Mouse (Mus musculus) heart, postnatal 0 days (tissue): ENCODE data around the gene Fgf3. TPM values are rescaled to one million over a fixed set of nuclear protein-coding genes. Genes with fewer than 3 reads are reported as not detected.
A peak's percentile ranks its signal among the peaks of the same experiment; 100 is the strongest.

ENCODE experiments used
- ATAC-seq: fragments of 200-750 bp; cut with Nextera tagmentation; 2 replicates; pipeline ENCODE4 v1.8.0; 2017; ENCODE audit warnings: low read depth, moderate number of reproducible peaks, moderate library complexity; ENCODE audit not compliant: insufficient read depth
- DNase-seq: peaks from one replicate; pipeline ENCODE4 v3.0.0-alpha.2; 2016; ENCODE audit warnings: low spot score
- H3K27ac ChIP-seq: fragments of 300-500 bp; sonication (generic); 2 replicates; pipeline ENCODE4 v1.5.1; 2014; ENCODE audit warnings: low read depth, mild to moderate bottlenecking
- H3K27me3 ChIP-seq: fragments of 300-500 bp; sonication (generic); 2 replicates; pipeline ENCODE4 v1.6.1; 2014; ENCODE audit warnings: low read length, mixed read lengths; ENCODE audit not compliant: control insufficient read depth, insufficient read depth
- H3K36me3 ChIP-seq: fragments of 300-500 bp; sonication (generic); replicated peaks from 2 replicates; pipeline ENCODE4 v1.6.1; 2014; ENCODE audit warnings: low read length, mixed read lengths; ENCODE audit not compliant: control insufficient read depth, insufficient read depth
- H3K4me1 ChIP-seq: fragments of 300-500 bp; sonication (generic); 2 replicates; pipeline ENCODE4 v1.6.1; 2014; ENCODE audit warnings: antibody characterized with exemption; ENCODE audit not compliant: control insufficient read depth, insufficient read depth
- H3K4me2 ChIP-seq: fragments of 300-500 bp; sonication (generic); 2 replicates; pipeline ENCODE4 v1.6.1; 2014; ENCODE audit warnings: low read depth, mild to moderate bottlenecking, low read length, moderate library complexity
- H3K4me3 ChIP-seq: fragments of 300-500 bp; sonication (generic); 2 replicates; pipeline ENCODE4 v1.5.1; 2014; ENCODE audit warnings: low read depth, low read length
- H3K9ac ChIP-seq: fragments of 300-500 bp; sonication (generic); replicated peaks from 2 replicates; pipeline ENCODE4 v1.6.1; 2014; ENCODE audit warnings: low read depth, low read length, mixed read lengths
- H3K9me3 ChIP-seq: fragments of 300-500 bp; sonication (generic); replicated peaks from 2 replicates; pipeline ENCODE4 v1.6.1; 2016; ENCODE audit warnings: low read length; ENCODE audit not compliant: control insufficient read depth
- CTCF ChIP-seq: IDR thresholded peaks from 2 replicates; pipeline ENCODE4 v1.5.1; 2016; ENCODE audit warnings: antibody characterized with exemption, control low read depth, low read depth
- EP300 ChIP-seq: IDR thresholded peaks from 2 replicates; pipeline ENCODE4 v1.6.1; 2016; ENCODE audit warnings: antibody characterized with exemption, low read depth
- WGBS: fragments of 180-500 bp; shearing (Covaris S2); extraction: QIAGEN DNeasy Blood & Tissue Kit; methylation state at CpG from one replicate; pipeline ENCODE4 v1.1.7; 2014; 5-methylcytosine and 5-hydroxymethylcytosine counted together
- polyA plus RNA-seq: library from polyadenylated mRNA; unstranded; fragments of >200 nt; fragmentation: Nextera tagmentation; extraction: Ambion mirVana; gene quantifications from 2 replicates; pipeline ENCODE4 v1.2.1, GENCODE M21; 2015
- total RNA-seq: library from RNA; depleted of rRNA; stranded (reverse); fragments of >200 nt; gene quantifications from 2 replicates; pipeline ENCODE4 v1.2.3, GENCODE M21; 2014; ENCODE audit warnings: low replicate concordance

The Fgf3 gene
- total and polyA plus RNA-seq, 2 experiments from 2014 or later, result not detected

DNA sequence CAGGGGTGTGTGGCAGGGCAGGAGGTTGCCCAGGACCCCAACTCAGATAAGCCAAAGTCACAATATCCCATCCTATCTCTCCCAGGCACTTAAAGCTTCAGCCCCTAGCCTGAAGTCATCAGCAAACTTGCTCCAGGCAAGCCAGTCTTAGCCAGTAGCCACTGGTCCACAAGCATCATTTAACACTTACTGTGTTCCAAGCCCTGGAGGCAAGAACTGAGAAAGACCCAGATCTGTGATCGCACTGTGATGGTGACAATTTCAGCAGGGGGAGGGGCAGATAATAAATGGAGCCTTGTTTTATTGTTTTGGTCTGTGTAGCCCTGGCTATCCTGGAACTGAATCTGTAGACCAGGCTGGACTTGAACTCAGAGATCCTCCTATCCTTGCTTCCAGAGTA lies 20.8 kb downstream of the Fgf3 start:
- no peak for DNase-seq
- Histone ChIP-seq H3K4me3 (no peak overlapping the region), H3K4me2 (no peak overlapping the region), H3K27ac (no peak overlapping the region), H3K36me3 (no peaks in the 10 kb centered on the region), H3K4me1 (no peaks in the 10 kb centered on the region), H3K9ac (no peak overlapping the region), H3K9me3 (no peaks in the 10 kb centered on the region), H3K27me3 (peaks cover 56% of the 10 kb centered on the region)
- TF ChIP-seq EP300 (no peak), CTCF (no peak)
- no peak for ATAC-seq
- WGBS, result 93% methylated on average over 1 of the region's 1 CpGs

DNA sequence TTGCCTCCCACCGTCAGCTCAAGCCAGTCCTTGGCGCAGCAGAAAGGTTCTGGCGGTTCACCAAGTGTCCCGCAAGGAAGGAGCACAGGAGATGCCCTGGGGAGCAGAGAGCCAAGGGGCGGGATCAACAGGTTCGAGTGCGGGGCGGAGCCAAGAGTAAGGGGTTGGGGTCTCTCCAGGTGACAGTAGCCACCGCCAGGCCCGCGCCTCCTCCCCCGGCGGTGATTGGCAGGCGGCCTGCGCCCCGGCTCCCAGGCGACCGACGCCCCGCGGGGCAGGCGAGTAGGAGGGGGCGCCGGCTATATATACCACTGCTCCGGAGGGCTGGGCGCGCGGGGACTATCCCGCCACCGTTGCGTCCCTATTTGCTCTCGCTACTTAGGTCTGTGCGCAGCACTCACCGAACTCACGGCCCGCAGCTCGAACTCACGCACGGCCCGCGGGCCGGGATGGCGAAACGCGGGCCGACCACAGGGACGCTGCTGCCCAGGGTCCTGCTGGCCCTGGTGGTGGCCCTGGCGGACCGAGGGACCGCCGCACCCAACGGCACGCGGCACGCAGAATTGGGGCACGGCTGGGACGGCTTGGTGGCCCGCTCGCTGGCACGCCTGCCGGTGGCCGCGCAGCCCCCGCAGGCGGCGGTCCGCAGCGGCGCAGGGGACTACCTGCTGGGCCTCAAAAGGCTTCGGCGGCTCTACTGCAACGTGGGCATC lies 23.3 kb downstream of the Fgf3 start:
- no peaks in the 10 kb centered on the region for H3K36me3 ChIP-seq
- H3K27me3 ChIP-seq, result peaks cover 74% of the 10 kb centered on the region
- TF ChIP-seq EP300, result no peak
- no peak for TF ChIP-seq CTCF
- no peak overlapping the region for H3K27ac ChIP-seq
- no peak overlapping the region; the same call in 1 of the 2 replicates for H3K4me2 ChIP-seq
- WGBS, result 1% methylated on average over 65 of the region's 72 CpGs
- ATAC-seq, result no peak
- no peak for DNase-seq
- H3K4me1 ChIP-seq, result no peaks in the 10 kb centered on the region
- H3K4me3 ChIP-seq, result peak overlapping the region; percentile 25
- H3K9ac ChIP-seq, result no peak overlapping the region
- H3K9me3 ChIP-seq, result no peaks in the 10 kb centered on the region

DNA sequence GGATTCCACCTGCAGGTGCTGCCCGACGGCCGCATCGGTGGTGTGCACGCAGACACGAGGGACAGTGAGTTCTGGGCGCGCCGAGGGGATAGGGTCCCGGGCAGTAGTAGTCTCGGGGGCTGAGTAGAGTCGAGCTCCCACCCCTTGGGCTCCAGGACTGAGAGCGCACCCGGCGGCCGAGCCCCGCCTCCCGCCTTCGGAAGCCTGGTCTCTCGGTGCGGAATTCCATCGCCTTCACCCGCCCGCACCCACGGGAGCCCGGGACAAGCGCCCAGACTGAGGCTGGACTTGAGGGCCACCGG lies 23.8 kb downstream of the Fgf3 start:
- DNase-seq (no peak), ATAC-seq (no peak)
- H3K4me1 ChIP-seq, result no peaks in the 10 kb centered on the region
- 2% methylated on average over 28 of the region's 28 CpGs for WGBS
- H3K4me2 ChIP-seq, result no peak overlapping the region; the same call in 1 of the 2 replicates
- no peaks in the 10 kb centered on the region for H3K9me3 ChIP-seq
- H3K27me3 ChIP-seq, result peaks cover 78% of the 10 kb centered on the region
- H3K27ac ChIP-seq, result no peak overlapping the region
- TF ChIP-seq CTCF, result no peak
- peak overlapping the region; percentile 25; the same call in 1 of the 2 replicates for H3K4me3 ChIP-seq
- H3K36me3 ChIP-seq, result no peaks in the 10 kb centered on the region
- no peak overlapping the region for H3K9ac ChIP-seq

DNA sequence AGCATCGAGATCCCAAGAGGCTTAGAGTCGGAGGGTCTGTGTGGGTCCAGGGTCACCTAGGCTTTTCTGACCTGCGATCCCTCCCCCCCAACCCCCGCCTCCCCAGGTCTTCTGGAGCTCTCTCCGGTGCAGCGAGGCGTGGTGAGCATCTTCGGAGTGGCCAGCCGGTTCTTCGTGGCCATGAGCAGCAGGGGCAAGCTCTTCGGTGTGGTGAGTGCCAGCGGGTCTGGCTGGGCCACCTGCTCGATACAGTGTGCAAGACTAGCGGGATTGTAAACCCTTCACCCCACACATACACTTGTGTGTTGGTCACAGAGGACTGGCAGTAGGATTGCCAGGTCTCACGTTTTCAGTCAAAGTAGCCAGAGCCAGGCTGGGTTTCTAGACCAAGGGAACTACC lies 24.2 kb downstream of the Fgf3 start:
- Histone ChIP-seq H3K4me3 (no peak overlapping the region), H3K36me3 (no peaks in the 10 kb centered on the region), H3K27ac (no peak overlapping the region), H3K9me3 (no peaks in the 10 kb centered on the region), H3K4me1 (no peaks in the 10 kb centered on the region), H3K9ac (no peak overlapping the region), H3K4me2 (no peak overlapping the region), H3K27me3 (peaks cover 82% of the 10 kb centered on the region)
- TF ChIP-seq EP300, result no peak
- no peak for TF ChIP-seq CTCF
- WGBS, result 5% methylated on average over 13 of the region's 15 CpGs
- ATAC-seq (no peak), DNase-seq (no peak)

DNA sequence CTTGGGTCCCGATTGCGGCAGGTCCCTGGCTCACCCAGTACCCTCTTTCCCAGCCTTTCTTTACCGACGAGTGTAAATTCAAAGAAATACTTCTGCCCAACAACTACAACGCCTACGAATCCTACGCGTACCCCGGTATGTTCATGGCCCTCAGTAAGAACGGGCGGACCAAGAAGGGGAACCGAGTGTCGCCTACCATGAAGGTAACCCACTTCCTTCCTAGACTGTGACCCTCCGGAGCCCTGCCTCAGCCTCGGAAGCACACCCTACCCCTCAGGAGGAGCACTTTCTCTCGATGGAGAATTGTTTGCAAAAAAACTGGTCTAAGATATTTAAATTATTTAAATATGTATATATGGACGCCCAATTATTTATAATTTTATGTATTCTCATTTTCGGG lies 24.8 kb downstream of the Fgf3 start:
- DNase-seq, result no peak
- H3K9me3 ChIP-seq, result no peaks in the 10 kb centered on the region
- H3K4me2 ChIP-seq, result no peak overlapping the region
- H3K9ac ChIP-seq, result no peak overlapping the region
- WGBS, result 4% methylated on average over 18 of the region's 18 CpGs
- no peaks in the 10 kb centered on the region for H3K36me3 ChIP-seq
- no peak overlapping the region for H3K4me3 ChIP-seq
- no peak overlapping the region for H3K27ac ChIP-seq
- peaks cover 86% of the 10 kb centered on the region for H3K27me3 ChIP-seq
- TF ChIP-seq EP300 (no peak), CTCF (no peak)
- H3K4me1 ChIP-seq, result no peaks in the 10 kb centered on the region
- ATAC-seq, result no peak

DNA sequence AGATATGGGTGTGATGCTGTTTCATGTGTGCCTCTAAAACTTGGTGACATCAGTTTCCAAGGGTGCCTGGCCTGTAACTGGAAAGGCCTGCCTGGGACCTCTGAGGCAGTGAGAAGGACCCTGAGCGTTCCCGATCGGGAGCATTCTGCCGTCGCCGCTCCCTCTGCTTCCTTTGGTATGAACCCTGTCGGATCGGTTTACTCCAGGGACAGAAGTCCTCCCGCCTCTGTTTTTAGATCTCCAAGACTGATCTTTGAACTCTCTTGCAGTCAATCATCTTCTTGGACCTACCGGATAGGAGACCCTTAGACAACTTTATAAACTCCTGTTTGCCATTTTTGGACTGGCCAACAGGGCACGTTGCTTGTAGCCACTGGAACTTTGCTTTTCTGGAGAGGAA lies 25.3 kb downstream of the Fgf3 start:
- no peak for ATAC-seq
- H3K27ac ChIP-seq, result no peak overlapping the region
- TF ChIP-seq EP300 (no peak), CTCF (no peak)
- no peaks in the 10 kb centered on the region for H3K36me3 ChIP-seq
- DNase-seq, result no peak
- peaks cover 86% of the 10 kb centered on the region for H3K27me3 ChIP-seq
- no peak overlapping the region for H3K4me3 ChIP-seq
- H3K9me3 ChIP-seq, result no peaks in the 10 kb centered on the region
- H3K4me1 ChIP-seq, result no peaks in the 10 kb centered on the region
- no peak overlapping the region for H3K4me2 ChIP-seq
- H3K9ac ChIP-seq, result no peak overlapping the region
- 5% methylated on average over 11 of the region's 11 CpGs for WGBS
